Mouse (Mus musculus) brain, embryonic 14.5 days (tissue): ENCODE results near the gene Tmem140.

Experiments used
- CTCF ChIP-seq: fragments of 200-500 bp; IDR thresholded peaks from 2 replicates; pipeline ENCODE4 v1.5.1; 2012; ENCODE audit warnings: inconsistent platforms, mild to moderate bottlenecking, moderate library complexity, borderline replicate concordance; ENCODE audit not compliant: insufficient read depth, insufficient read length; ENCODE audit errors: extremely low read depth
- POLR2A ChIP-seq: fragments of 200-500 bp; IDR thresholded peaks from 2 replicates; pipeline ENCODE4 v1.6.1; 2012; ENCODE audit warnings: mild to moderate bottlenecking, inconsistent platforms, borderline replicate concordance; ENCODE audit not compliant: poor library complexity, insufficient read depth, insufficient read length, severe bottlenecking; ENCODE audit errors: extremely low read depth

GRCm38 (mm10) chr6:34875966-34876834 lies 13.3 kb downstream of the Tmem140 start:
- TF ChIP-seq CTCF (no peak), POLR2A (no peak)
